Comparison of ENCODE assay signal across 9 mouse cellular contexts in the genomic region with DNA sequence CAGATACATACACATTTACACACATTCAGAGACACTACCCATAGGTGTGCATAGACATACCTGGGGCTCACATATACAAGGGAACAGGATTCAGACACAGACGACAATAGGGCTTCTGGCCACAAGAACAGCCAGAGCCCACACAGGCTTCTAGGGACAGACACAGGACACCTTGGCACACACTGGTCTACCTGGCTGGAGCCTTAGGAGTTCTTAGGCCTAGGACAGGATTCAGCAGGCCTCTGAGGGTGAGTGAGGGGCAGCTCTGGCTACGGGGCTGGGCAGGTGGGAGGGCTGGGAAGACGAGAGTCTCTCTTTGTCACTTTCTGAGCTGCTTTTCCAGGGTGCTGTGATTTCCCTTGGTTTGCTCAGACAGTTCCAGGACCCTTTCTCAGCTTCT. TPM values are rescaled to one million over a fixed set of nuclear protein-coding genes. Genes with fewer than 3 reads are reported as not detected.
A peak's percentile ranks its signal among the peaks of the same experiment; 100 is the strongest.
DNase-seq lines count a peak whose midpoint lies in the region; ATAC-seq and TF ChIP-seq lines count a peak whose summit lies in the region.
"Had no signal": no experiment of that assay in that cellular context is flagged by ENCODE, and none has a peak within 500 bp of the region (broad histone marks: within the 10 kb centered on the region; RNA-seq: fewer than 3 reads in every experiment).

No protein-coding gene starts in this region.

- no peak overlapping the region for H3K9ac ChIP-seq in hindbrain, embryonic 11.5 days (ENCODE audit: low read depth, low read length)
- no peak overlapping the region for H3K9ac ChIP-seq in forebrain, embryonic 15.5 days (replicated peaks)
- no peak overlapping the region for H3K9ac ChIP-seq in liver, embryonic 14.5 days (replicated peaks)

- no peak for DNase-seq in hindbrain, embryonic 10.5 days (ENCODE audit: low spot score)
- DNase-seq in hindbrain, embryonic 11.5 days (ENCODE audit: low spot score) = no peak
- DNase-seq in G1E (ENCODE audit: low spot score) = no peak
- no peak for DNase-seq in liver, embryonic 14.5 days (ENCODE audit: low read depth in 3 of 3, low spot score in 3 of 3)
- DNase-seq in ovary, postnatal 14 days (ENCODE audit: low spot score) = no peak
- DNase-seq in cerebellum, adult 18-20 months = no peak

- no peaks in the 10 kb centered on the region for H3K36me3 ChIP-seq in hindbrain, embryonic 10.5 days
- no peaks in the 10 kb centered on the region for H3K36me3 ChIP-seq in hindbrain, embryonic 11.5 days (ENCODE audit: control insufficient read depth, insufficient read depth, low read length)
- H3K36me3 ChIP-seq in G1E (replicated peaks) = peaks cover 64% of the 10 kb centered on the region
- no peaks in the 10 kb centered on the region for H3K36me3 ChIP-seq in forebrain, embryonic 15.5 days
- no peaks in the 10 kb centered on the region for H3K36me3 ChIP-seq in liver, embryonic 14.5 days (replicated peaks; ENCODE audit: control insufficient read depth, insufficient read depth, low read depth)

- H3K9me3 ChIP-seq in hindbrain, embryonic 10.5 days = no peaks in the 10 kb centered on the region
- H3K9me3 ChIP-seq in hindbrain, embryonic 11.5 days (ENCODE audit: control insufficient read depth, low read length) = no peaks in the 10 kb centered on the region
- no peaks in the 10 kb centered on the region for H3K9me3 ChIP-seq in G1E (replicated peaks)
- H3K9me3 ChIP-seq in forebrain, embryonic 15.5 days = no peaks in the 10 kb centered on the region
- no peaks in the 10 kb centered on the region for H3K9me3 ChIP-seq in liver, embryonic 14.5 days (ENCODE audit: control insufficient read depth, low read length)

- H3K4me3 ChIP-seq in hindbrain, embryonic 10.5 days = no peak overlapping the region
- H3K4me3 ChIP-seq in hindbrain, embryonic 11.5 days (ENCODE audit: low read depth, low read length) = no peak overlapping the region
- H3K4me3 ChIP-seq in G1E (ENCODE audit: low read depth, low read length) = peak overlapping the region; percentile 64
- H3K4me3 ChIP-seq in forebrain, embryonic 15.5 days = no peak overlapping the region
- H3K4me3 ChIP-seq in liver, embryonic 14.5 days (ENCODE audit: insufficient read depth in 1 of 2, low read depth in 2 of 2, low read length in 2 of 2) = no peak overlapping the region

- peak overlapping the region; percentile 68 for H3K27ac ChIP-seq in hindbrain, embryonic 10.5 days
- H3K27ac ChIP-seq in hindbrain, embryonic 11.5 days (ENCODE audit: low read depth, low read length) = no peak overlapping the region
- no peak overlapping the region for H3K27ac ChIP-seq in forebrain, embryonic 15.5 days (replicated peaks)
- H3K27ac ChIP-seq in liver, embryonic 14.5 days = no peak overlapping the region

- no peak for ATAC-seq in hindbrain, embryonic 11.5 days (ENCODE audit: low FRiP score)
- no peak for ATAC-seq in G1E (ENCODE audit: extremely low read depth, insufficient number of reproducible peaks, low FRiP score, poor library complexity, severe bottlenecking)
- ATAC-seq in forebrain, embryonic 15.5 days (replicated peaks) = no peak
- no peak; the same call in 1 of the 2 replicates for ATAC-seq in liver, embryonic 14.5 days (ENCODE audit: insufficient read depth)
- ATAC-seq in megakaryocyte-erythroid progenitor cell, adult 5-6 weeks (replicated peaks; ENCODE audit: low FRiP score, low TSS enrichment, poor library complexity, severe bottlenecking) = no peak

- H3K4me1 ChIP-seq in hindbrain, embryonic 10.5 days (replicated peaks) = peaks cover 26% of the 10 kb centered on the region
- H3K4me1 ChIP-seq in hindbrain, embryonic 11.5 days (replicated peaks; ENCODE audit: control insufficient read depth, insufficient read depth, low read length) = no peaks in the 10 kb centered on the region
- H3K4me1 ChIP-seq in G1E (ENCODE audit: insufficient read depth, low read depth, low read length) = peaks cover 52% of the 10 kb centered on the region
- H3K4me1 ChIP-seq in forebrain, embryonic 15.5 days = peaks cover 20% of the 10 kb centered on the region
- H3K4me1 ChIP-seq in liver, embryonic 14.5 days (replicated peaks; ENCODE audit: control insufficient read depth in 2 of 2, insufficient read depth in 2 of 2, low read length in 1 of 2) = peaks cover 2 to 21% of the 10 kb centered on the region in 2 experiments; a peak in 3 of 4 replicates

- no peak for TF ChIP-seq EP300 in liver, embryonic 14.5 days (IDR thresholded peaks at IDR 0.05; ENCODE audit: low read depth)

- no peak overlapping the region for H3K4me2 ChIP-seq in hindbrain, embryonic 11.5 days (replicated peaks; ENCODE audit: low read depth, low read length)
- H3K4me2 ChIP-seq in forebrain, embryonic 15.5 days (replicated peaks) = peak overlapping the region; percentile 14; the same call in 1 of the 2 replicates
- peak overlapping the region; percentile 50 for H3K4me2 ChIP-seq in liver, embryonic 14.5 days (ENCODE audit: low read depth)

- WGBS in hindbrain, embryonic 10.5 days = 60% methylated on average over 3 of the region's 3 CpGs
- WGBS in hindbrain, embryonic 11.5 days = 56% methylated on average over 3 of the region's 3 CpGs
- 54% methylated on average over 3 of the region's 3 CpGs for WGBS in forebrain, embryonic 15.5 days
- WGBS in liver, embryonic 14.5 days (ENCODE audit: insufficient replicate concordance) = 47% methylated on average over 3 of the region's 3 CpGs

- TF ChIP-seq CTCF in G1E (IDR thresholded peaks at IDR 0.05; ENCODE audit: low read depth, low read length) = no peak
- TF ChIP-seq CTCF in liver, embryonic 14.5 days (IDR thresholded peaks at IDR 0.05; ENCODE audit: low read depth) = no peak

- 0 out of 2 replicates have a peak, but pooled peaks cover under 1% of the 10 kb centered on the region for H3K27me3 ChIP-seq in hindbrain, embryonic 10.5 days (ENCODE audit: insufficient read depth, poor library complexity, severe bottlenecking)
- no peaks in the 10 kb centered on the region for H3K27me3 ChIP-seq in hindbrain, embryonic 11.5 days (ENCODE audit: control insufficient read depth, insufficient read depth, low read length)
- H3K27me3 ChIP-seq in G1E (ENCODE audit: insufficient read depth, low read length) = no peaks in the 10 kb centered on the region
- no peaks in the 10 kb centered on the region for H3K27me3 ChIP-seq in forebrain, embryonic 15.5 days
- H3K27me3 ChIP-seq in liver, embryonic 14.5 days (ENCODE audit: control insufficient read depth, insufficient read depth, low read length) = no peaks in the 10 kb centered on the region

RNA-seq across cellular contexts. Expression of gene Arap1, which starts 30.4 kb away (rescaled TPM):
- 14.7 and 19.2 TPM in 2 replicates for polyA plus RNA-seq in hindbrain, embryonic 10.5 days (2016; fragmentation: Nextera tagmentation; extraction: Ambion mirVana)
- 13.9 and 14.2 TPM in 2 replicates for polyA plus RNA-seq in hindbrain, embryonic 11.5 days (2014; fragmentation: Nextera tagmentation; extraction: Ambion mirVana)
- total RNA-seq in G1E (2014; fragmentation: Nextera tagmentation) (39.7 and 67.6 TPM in 2 replicates), G1E (2017) (102 and 115 TPM in 2 replicates)
- 55.1 and 62.0 TPM in 2 replicates for polyA plus RNA-seq in G1E (2012)
- polyA plus RNA-seq in forebrain, embryonic 15.5 days (2015; fragmentation: Nextera tagmentation; extraction: Ambion mirVana) = 6.0 and 7.0 TPM in 2 replicates
- polyA plus RNA-seq in liver, embryonic 14.5 days (2012; rRNA removed) = 13.3 and 13.7 TPM in 2 replicates
- 12.9 and 13.9 TPM in 2 replicates for polyA plus RNA-seq in liver, embryonic 14.5 days (2014; fragmentation: Nextera tagmentation; extraction: Ambion mirVana)
- 68.9 and 88.4 TPM in 2 replicates for total RNA-seq in megakaryocyte-erythroid progenitor cell, adult 5-6 weeks (2014; fragmentation: Nextera tagmentation)
- total RNA-seq in megakaryocyte-erythroid progenitor cell, adult 5-6 weeks (2017) = 20.1 and 31.0 TPM in 2 replicates

RNA-seq across cellular contexts. Expression of gene Gm45837, which starts 32.4 kb away (rescaled TPM):
- polyA plus RNA-seq in hindbrain, embryonic 10.5 days (2016; fragmentation: Nextera tagmentation; extraction: Ambion mirVana) = 0.82 and 1.3 TPM in 2 replicates
- 0.99 TPM in 1 of 2 replicates, not detected in the other for polyA plus RNA-seq in hindbrain, embryonic 11.5 days (2014; fragmentation: Nextera tagmentation; extraction: Ambion mirVana)
- total RNA-seq in G1E (2014; fragmentation: Nextera tagmentation) (not detected in 2 replicates), G1E (2017) (not detected in 2 replicates)
- 0.02 and 0.03 TPM in 2 replicates for polyA plus RNA-seq in G1E (2012)
- polyA plus RNA-seq in forebrain, embryonic 15.5 days (2015; fragmentation: Nextera tagmentation; extraction: Ambion mirVana) = 0.87 TPM in 1 of 2 replicates, not detected in the other
- not detected in 2 replicates for polyA plus RNA-seq in liver, embryonic 14.5 days (2012; rRNA removed)
- polyA plus RNA-seq in liver, embryonic 14.5 days (2014; fragmentation: Nextera tagmentation; extraction: Ambion mirVana) = 4.3 TPM in 1 of 2 replicates, not detected in the other
- not detected in 2 replicates for total RNA-seq in megakaryocyte-erythroid progenitor cell, adult 5-6 weeks (2014; fragmentation: Nextera tagmentation)
- total RNA-seq in megakaryocyte-erythroid progenitor cell, adult 5-6 weeks (2017) = not detected in 2 replicates
- polyA plus RNA-seq: neural tube, embryonic 11.5 days had no signal

RNA-seq across cellular contexts. Expression of gene Pde2a, which starts 43.2 kb away (rescaled TPM):
- 18.3 and 30.3 TPM in 2 replicates for polyA plus RNA-seq in hindbrain, embryonic 10.5 days (2016; fragmentation: Nextera tagmentation; extraction: Ambion mirVana)
- polyA plus RNA-seq in hindbrain, embryonic 11.5 days (2014; fragmentation: Nextera tagmentation; extraction: Ambion mirVana) = 14.4 and 17.8 TPM in 2 replicates
- total RNA-seq in G1E (2014; fragmentation: Nextera tagmentation) (not detected in 2 replicates), G1E (2017) (0.12 and 0.55 TPM in 2 replicates)
- not detected in 2 replicates for polyA plus RNA-seq in G1E (2012)
- polyA plus RNA-seq in forebrain, embryonic 15.5 days (2015; fragmentation: Nextera tagmentation; extraction: Ambion mirVana) = 42.5 and 46.4 TPM in 2 replicates
- 3.0 and 3.2 TPM in 2 replicates for polyA plus RNA-seq in liver, embryonic 14.5 days (2012; rRNA removed)
- 2.5 and 6.6 TPM in 2 replicates for polyA plus RNA-seq in liver, embryonic 14.5 days (2014; fragmentation: Nextera tagmentation; extraction: Ambion mirVana)
- total RNA-seq in megakaryocyte-erythroid progenitor cell, adult 5-6 weeks (2014; fragmentation: Nextera tagmentation) = 4.7 and 19.4 TPM in 2 replicates
- 4.5 and 6.0 TPM in 2 replicates for total RNA-seq in megakaryocyte-erythroid progenitor cell, adult 5-6 weeks (2017)
